Mouse (Mus musculus) brain, embryonic 14.5 days (tissue): Measurements from ENCODE around the gene Igfbp7.

Experiments used
- CTCF ChIP-seq: fragments of 200-500 bp; IDR thresholded peaks from 2 replicates; pipeline ENCODE4 v1.5.1; 2012; ENCODE audit warnings: inconsistent platforms, mild to moderate bottlenecking, moderate library complexity, borderline replicate concordance; ENCODE audit not compliant: insufficient read depth, insufficient read length; ENCODE audit errors: extremely low read depth
- POLR2A ChIP-seq: fragments of 200-500 bp; IDR thresholded peaks from 2 replicates; pipeline ENCODE4 v1.6.1; 2012; ENCODE audit warnings: mild to moderate bottlenecking, inconsistent platforms, borderline replicate concordance; ENCODE audit not compliant: poor library complexity, insufficient read depth, insufficient read length, severe bottlenecking; ENCODE audit errors: extremely low read depth

DNA sequence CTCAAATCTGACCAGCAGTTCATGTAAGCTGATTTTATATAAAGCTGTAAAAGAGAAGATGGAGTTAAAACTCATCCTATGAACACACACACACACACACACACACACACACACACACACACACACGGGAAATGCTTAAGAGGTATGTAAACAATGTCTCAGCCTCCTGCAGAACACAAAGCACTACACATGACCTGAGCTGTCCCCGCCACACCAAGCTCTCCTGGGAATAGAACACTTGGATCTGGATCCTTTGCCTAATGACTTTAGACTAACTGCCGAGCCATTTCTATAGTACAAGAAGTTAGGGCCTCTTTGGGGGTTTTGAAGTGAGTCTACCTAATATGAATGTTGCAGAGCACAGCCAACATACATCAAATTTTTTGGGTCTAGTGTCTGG is 45.7 kb downstream of the Igfbp7 start:
- TF ChIP-seq CTCF (no peak), POLR2A (no peak)
